Mouse (Mus musculus): ENCODE measurements around the gene Mul1. TPM values are rescaled to one million over a fixed set of nuclear protein-coding genes. Genes with fewer than 3 reads are reported as not detected.
"Not testable (repeated sequence)": the region's sequence is repeated elsewhere in the genome, so short reads cannot be mapped to it uniquely, and the experiment has no call there.

Mul1 gene
- total and polyA plus RNA-seq, 3 experiments = 9.2 to 41.4 (median 10.5) TPM

GRCm38 (mm10) chr4:138416414-138416813 is 18.1 kb upstream of the Mul1 start:
- H3K4me1 ChIP-seq (ENCODE audit: insufficient read depth, low read depth, low read length) = no peaks in the 10 kb centered on the region
- H3K27me3 ChIP-seq (ENCODE audit: insufficient read depth, low read length) = no peaks in the 10 kb centered on the region; the same call in 1 of the 2 replicates

GRCm38 (mm10) chr4:138417882-138418281 is 16.6 kb upstream of the Mul1 start:
- no peak for DNase-seq (ENCODE audit: low spot score)
- H3K36me3 ChIP-seq (replicated peaks) = no peaks in the 10 kb centered on the region
- no peaks in the 10 kb centered on the region for H3K9me3 ChIP-seq (replicated peaks)
- ATAC-seq (ENCODE audit: extremely low read depth, insufficient number of reproducible peaks, low FRiP score, poor library complexity, severe bottlenecking) = no peak
- TF ChIP-seq TAL1 (conservative IDR thresholded peaks at IDR 0.05; ENCODE audit: low read depth, low read length) (no peak), POLR2AphosphoS5 (IDR thresholded peaks at IDR 0.05; ENCODE audit: insufficient replicate concordance, low read depth, low read length) (no peak), CTCF (IDR thresholded peaks at IDR 0.05; ENCODE audit: low read depth, low read length) (no peak), GATA2 (IDR thresholded peaks at IDR 0.05; ENCODE audit: borderline replicate concordance, low read depth, low read length) (no peak), GATA1 (IDR thresholded peaks at IDR 0.05; ENCODE audit: borderline replicate concordance, low read length) (no peak)
- no peaks in the 10 kb centered on the region for H3K4me1 ChIP-seq (ENCODE audit: insufficient read depth, low read depth, low read length)
- no peak overlapping the region for H3K4me3 ChIP-seq (ENCODE audit: low read depth, low read length)
- H3K27me3 ChIP-seq (ENCODE audit: insufficient read depth, low read length) = no peaks in the 10 kb centered on the region

More at GRCm38 (mm10) chr4:138416414-138416813, 18.1 kb upstream of the Mul1 start:
- H3K4me3 ChIP-seq (ENCODE audit: low read depth, low read length) = no peak overlapping the region
- DNase-seq (ENCODE audit: low spot score) (no peak), ATAC-seq (ENCODE audit: extremely low read depth, insufficient number of reproducible peaks, low FRiP score, poor library complexity, severe bottlenecking) (no peak)
- no peaks in the 10 kb centered on the region for H3K36me3 ChIP-seq (replicated peaks)
- H3K9me3 ChIP-seq (replicated peaks) = no peaks in the 10 kb centered on the region
- TF ChIP-seq CTCF (IDR thresholded peaks at IDR 0.05; ENCODE audit: low read depth, low read length) (no peak), GATA1 (IDR thresholded peaks at IDR 0.05; ENCODE audit: borderline replicate concordance, low read length) (no peak), GATA2 (IDR thresholded peaks at IDR 0.05; ENCODE audit: borderline replicate concordance, low read depth, low read length) (no peak), POLR2AphosphoS5 (IDR thresholded peaks at IDR 0.05; ENCODE audit: insufficient replicate concordance, low read depth, low read length) (no peak), TAL1 (conservative IDR thresholded peaks at IDR 0.05; ENCODE audit: low read depth, low read length) (no peak)

DNA sequence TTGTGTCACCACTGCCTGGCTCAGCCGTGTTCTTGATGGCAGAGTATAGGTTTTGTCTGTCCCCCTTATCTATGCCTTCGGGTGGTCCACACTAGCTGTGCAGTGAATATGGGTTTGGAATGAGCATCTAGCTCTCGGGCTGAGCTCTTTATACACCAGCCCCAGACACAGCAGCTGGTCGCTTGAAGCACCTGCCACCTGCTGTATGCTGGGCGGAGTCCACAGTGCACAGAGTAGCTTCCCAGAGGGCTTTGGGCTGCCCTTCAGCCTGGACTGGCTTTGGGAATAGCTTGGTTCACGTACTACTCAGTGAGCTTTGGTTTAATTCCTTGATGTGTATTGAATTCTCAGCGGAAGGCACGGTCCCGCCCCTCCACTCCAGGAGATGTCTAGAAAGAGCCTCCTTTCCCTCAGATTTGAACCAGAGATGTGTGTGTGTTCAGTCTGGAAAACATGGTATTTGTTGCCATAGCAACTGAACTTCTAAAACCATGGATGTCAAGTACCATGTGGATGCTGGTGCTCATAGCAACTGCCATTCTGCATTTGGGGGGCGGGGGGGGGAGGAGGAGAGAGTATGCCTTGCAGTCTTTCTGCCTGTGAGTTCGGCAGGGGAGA is 16.0 kb upstream of the Mul1 start:
- no peak overlapping the region for H3K4me3 ChIP-seq (ENCODE audit: low read depth, low read length)
- no peak for DNase-seq (ENCODE audit: low spot score)
- no peak for TF ChIP-seq GATA1 (IDR thresholded peaks at IDR 0.05; ENCODE audit: borderline replicate concordance, low read length)
- no peak for TF ChIP-seq POLR2AphosphoS5 (IDR thresholded peaks at IDR 0.05; ENCODE audit: insufficient replicate concordance, low read depth, low read length)
- TF ChIP-seq GATA2 (IDR thresholded peaks at IDR 0.05; ENCODE audit: borderline replicate concordance, low read depth, low read length) = no peak
- no peak for TF ChIP-seq TAL1 (conservative IDR thresholded peaks at IDR 0.05; ENCODE audit: low read depth, low read length)
- TF ChIP-seq CTCF (IDR thresholded peaks at IDR 0.05; ENCODE audit: low read depth, low read length) = no peak
- ATAC-seq (ENCODE audit: extremely low read depth, insufficient number of reproducible peaks, low FRiP score, poor library complexity, severe bottlenecking) = no peak
- H3K27me3 ChIP-seq (ENCODE audit: insufficient read depth, low read length) = no peaks in the 10 kb centered on the region
- H3K9me3 ChIP-seq (replicated peaks) = no peaks in the 10 kb centered on the region
- H3K36me3 ChIP-seq (replicated peaks) = no peaks in the 10 kb centered on the region
- H3K4me1 ChIP-seq (ENCODE audit: insufficient read depth, low read depth, low read length) = no peaks in the 10 kb centered on the region

DNA sequence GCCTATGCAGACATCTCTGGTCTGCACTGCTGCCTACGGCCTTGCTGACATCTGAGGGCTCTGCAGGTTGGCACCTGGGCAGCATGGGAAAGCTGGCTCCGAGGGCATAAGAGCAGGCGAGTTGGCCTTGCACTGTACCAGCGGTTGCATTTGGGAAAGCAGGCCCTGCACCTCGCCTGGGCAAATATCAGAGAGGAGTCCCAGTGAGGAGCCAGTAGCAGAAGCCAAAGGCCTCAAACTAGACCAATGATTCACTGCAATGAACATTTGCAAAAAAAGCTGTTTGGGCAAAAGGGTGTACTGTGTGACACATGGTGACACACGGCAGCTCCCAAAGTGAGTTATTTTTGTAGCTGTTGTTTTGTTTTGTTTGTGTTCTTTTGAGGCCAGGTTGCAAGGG is 9.4 kb upstream of the Mul1 start:
- no peaks in the 10 kb centered on the region for H3K36me3 ChIP-seq (replicated peaks)
- ATAC-seq (ENCODE audit: extremely low read depth, insufficient number of reproducible peaks, low FRiP score, poor library complexity, severe bottlenecking) (no peak), DNase-seq (ENCODE audit: low spot score) (no peak)
- no peak for TF ChIP-seq CTCF (IDR thresholded peaks at IDR 0.05; ENCODE audit: low read depth, low read length)
- no peak overlapping the region for H3K4me3 ChIP-seq (ENCODE audit: low read depth, low read length)
- no peaks in the 10 kb centered on the region for H3K9me3 ChIP-seq (replicated peaks)
- peaks cover 9% of the 10 kb centered on the region for H3K4me1 ChIP-seq (ENCODE audit: insufficient read depth, low read depth, low read length)
- peaks cover 4% of the 10 kb centered on the region; the same call in 1 of the 2 replicates for H3K27me3 ChIP-seq (ENCODE audit: insufficient read depth, low read length)

- H3K4me3 ChIP-seq (ENCODE audit: low read depth, low read length); H3K36me3 ChIP-seq (replicated peaks); ATAC-seq (ENCODE audit: extremely low read depth, insufficient number of reproducible peaks, low FRiP score, poor library complexity, severe bottlenecking); DNase-seq (ENCODE audit: low spot score); H3K4me1 ChIP-seq (ENCODE audit: insufficient read depth, low read depth, low read length); H3K27me3 ChIP-seq (ENCODE audit: insufficient read depth, low read length); H3K9me3 ChIP-seq (replicated peaks): not testable (repeated sequence)
Observed at GRCm38 (mm10) chr4:138425604-138426003, 8.9 kb upstream of the Mul1 start.

DNA sequence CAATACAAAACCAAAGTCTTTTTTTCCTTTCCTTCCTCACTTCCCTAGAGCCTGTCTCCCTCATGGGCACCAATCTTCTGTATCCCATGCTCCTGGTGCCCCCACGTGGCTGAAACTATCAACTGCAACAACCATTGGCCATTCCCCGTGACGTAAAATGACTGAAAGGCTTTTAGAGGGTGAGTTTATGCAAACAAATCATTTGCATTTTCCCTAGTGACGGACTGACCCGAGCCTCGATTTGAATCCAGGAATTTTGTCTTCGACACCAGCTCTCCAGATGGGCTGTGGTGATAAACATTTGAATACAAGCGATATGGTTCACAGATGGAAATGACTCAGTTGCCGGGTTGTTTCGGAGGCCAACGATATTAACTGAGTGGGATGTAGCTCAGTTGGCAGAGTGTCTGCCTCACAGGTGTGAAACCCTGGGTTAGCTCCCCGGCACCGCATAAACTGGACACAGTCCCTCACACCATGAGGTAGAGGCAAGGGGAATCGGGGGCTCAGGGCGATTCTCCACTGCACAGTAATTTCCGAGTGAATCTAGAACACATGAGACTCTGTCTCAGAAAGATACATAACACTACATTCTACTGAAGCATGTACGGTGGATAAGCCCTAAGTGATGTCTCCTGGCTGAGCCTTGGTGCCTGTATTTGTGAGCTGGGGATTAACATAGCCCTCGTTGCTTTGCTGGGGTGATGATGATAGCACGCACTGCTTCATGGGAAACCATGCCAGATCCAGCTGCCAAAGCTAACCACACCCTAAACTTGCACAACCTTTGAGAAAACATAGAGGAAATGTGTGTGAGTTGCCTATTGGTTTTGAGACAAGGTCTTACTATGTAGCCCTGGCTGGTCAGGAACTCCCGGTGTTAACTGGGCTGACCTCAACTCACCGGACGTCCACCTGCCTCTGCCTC is 7.4 kb upstream of the Mul1 start:
- DNase-seq (ENCODE audit: low spot score) = peak; percentile 64
- TF ChIP-seq CTCF (IDR thresholded peaks at IDR 0.05; ENCODE audit: low read depth, low read length) (peak; percentile 48), GATA2 (IDR thresholded peaks at IDR 0.05; ENCODE audit: borderline replicate concordance, low read depth, low read length) (no peak)
- no peaks in the 10 kb centered on the region for H3K9me3 ChIP-seq (replicated peaks)
- H3K4me1 ChIP-seq (ENCODE audit: insufficient read depth, low read depth, low read length) = peaks cover 9% of the 10 kb centered on the region
- H3K27me3 ChIP-seq (ENCODE audit: insufficient read depth, low read length) = peaks cover 4% of the 10 kb centered on the region; the same call in 1 of the 2 replicates
- ATAC-seq (ENCODE audit: extremely low read depth, insufficient number of reproducible peaks, low FRiP score, poor library complexity, severe bottlenecking) = peak; percentile 45; the same call in 1 of the 2 replicates
- H3K4me3 ChIP-seq (ENCODE audit: low read depth, low read length) = no peak overlapping the region
- no peaks in the 10 kb centered on the region for H3K36me3 ChIP-seq (replicated peaks)

Data from G1E (cell line).